Mouse (Mus musculus) spleen, postnatal 14 days (tissue): ENCODE results near the gene Slc27a4.

Experiments used
- DNase-seq, 2 experiments: peaks; one replicate each; pipeline ENCODE4 v3.0.0; 2021 to 2022; ENCODE audit warnings: low spot score in 2 of 2

Gene Slc27a4

GRCm38 (mm10) chr2:29856451-29857260, 54.2 kb downstream of the Slc27a4 start:
- no peak for DNase-seq

GRCm38 (mm10) chr2:29857341-29857740, 54.9 kb downstream of the Slc27a4 start:
- DNase-seq: no peak

GRCm38 (mm10) chr2:29857967-29858366, 55.5 kb downstream of the Slc27a4 start:
- no peak for DNase-seq

GRCm38 (mm10) chr2:29858748-29859473, 56.5 kb downstream of the Slc27a4 start:
- peak in 1 of 2 experiments; percentile 23 for DNase-seq

- DNase-seq: no peak
Observed at GRCm38 (mm10) chr2:29865125-29865524, 62.7 kb downstream of the Slc27a4 start.
